Mouse (Mus musculus): ENCODE results near the gene Rec114.

Rec114 gene

GRCm38 (mm10) chr9:58743702-58744248 lies at the start of gene Rec114:
TSS of gene Rec114 (minus strand) at chr9:58743964.
- no peak for DNase-seq (ENCODE audit: low read depth)

- no peak for DNase-seq (ENCODE audit: low read depth)
These were observed 45.7 kb upstream of the Rec114 start for GRCm38 (mm10) chr9:58789476-58789875.

GRCm38 (mm10) chr9:58775363-58775762 lies 31.6 kb upstream of the Rec114 start:
- DNase-seq (ENCODE audit: low read depth), result no peak

DNA sequence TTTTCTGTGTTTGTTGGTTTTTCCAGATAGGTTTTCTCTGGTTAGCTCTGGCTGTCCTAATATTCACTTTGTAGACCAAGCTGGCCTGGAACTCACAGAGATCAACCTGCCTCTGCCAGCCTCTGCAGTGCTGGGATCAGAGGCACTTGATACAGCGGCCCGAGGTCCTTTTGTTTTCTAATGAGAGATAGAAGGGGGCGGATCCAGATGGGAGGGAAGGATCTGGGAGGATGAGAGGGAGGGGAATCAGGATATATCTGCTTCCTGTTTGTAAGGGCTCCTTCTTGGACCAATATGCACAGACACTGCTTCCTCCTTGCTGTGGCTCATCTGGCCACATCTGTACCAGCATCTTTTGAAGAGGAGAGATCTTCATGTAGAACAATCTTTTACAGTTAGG lies 31.0 kb upstream of the Rec114 start:
- DNase-seq (ENCODE audit: low read depth), result no peak

DNA sequence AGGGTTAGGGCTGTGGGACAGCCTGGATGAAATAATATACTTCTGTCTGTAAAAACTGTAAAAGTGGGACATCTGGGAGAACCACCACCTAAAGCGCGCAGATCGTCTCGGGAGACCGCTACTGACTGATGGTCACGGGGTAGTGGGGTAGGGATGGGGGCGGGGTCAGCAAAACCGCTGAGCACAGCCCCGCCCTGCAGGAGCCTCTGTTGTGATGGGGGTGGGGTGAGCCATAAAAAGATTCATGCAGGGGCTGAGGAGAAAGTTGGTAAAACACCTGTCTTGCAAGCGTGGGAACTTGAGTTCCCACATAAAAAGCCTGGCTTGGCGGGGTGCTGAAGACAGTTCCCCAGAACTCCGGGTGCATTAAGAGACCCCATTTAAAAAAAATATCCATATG lies 26.2 kb upstream of the Rec114 start:
- no peak for DNase-seq (ENCODE audit: low read depth)

DNA sequence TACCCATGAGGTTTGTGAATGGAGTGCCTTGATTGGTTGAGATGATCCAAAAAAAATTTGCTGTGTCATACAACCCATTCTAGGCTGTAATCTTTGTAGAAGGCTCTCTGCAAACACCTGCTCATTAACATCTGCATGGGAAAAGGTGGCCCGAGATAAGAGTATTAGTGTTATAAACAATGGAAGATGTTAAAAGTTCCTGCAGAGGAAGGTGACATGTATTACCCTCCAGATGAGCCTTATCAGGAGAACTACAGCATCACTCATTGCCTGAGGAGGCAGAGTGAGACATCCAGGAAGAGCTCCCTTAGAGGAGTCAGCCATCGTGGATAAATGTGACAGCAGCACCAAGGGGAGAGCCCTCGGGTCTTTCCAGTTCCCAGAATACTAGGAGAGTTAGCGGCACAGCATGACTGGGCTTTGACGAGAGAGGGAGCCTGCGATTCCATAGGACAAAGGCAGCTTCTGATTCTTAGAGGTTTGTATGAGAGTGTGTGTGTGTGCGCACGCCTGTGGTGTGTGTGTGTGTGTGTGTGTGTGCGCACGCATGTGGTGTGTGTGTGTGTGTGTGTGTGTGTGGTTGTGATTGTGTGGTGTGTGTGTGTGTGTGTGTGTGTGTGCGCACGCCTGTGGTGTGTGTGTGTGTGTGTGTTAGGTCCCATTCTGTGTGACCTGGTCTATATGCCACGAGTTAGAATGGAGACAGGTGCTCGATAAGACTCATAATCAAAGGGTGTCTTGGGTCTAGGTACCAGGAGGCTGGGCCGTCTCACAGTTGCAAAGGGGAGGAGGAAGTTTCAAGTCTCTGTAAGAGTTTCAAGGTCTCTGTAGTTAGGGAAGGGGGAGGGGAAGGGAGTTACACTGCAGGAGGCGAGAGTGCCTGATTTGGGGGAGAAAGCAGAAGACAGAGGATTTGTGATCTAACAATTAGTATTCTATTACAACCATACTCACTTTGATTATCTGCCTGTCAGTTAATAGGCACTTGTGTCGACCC lies 23.5 kb upstream of the Rec114 start:
- no peak for DNase-seq (ENCODE audit: low read depth)

DNA sequence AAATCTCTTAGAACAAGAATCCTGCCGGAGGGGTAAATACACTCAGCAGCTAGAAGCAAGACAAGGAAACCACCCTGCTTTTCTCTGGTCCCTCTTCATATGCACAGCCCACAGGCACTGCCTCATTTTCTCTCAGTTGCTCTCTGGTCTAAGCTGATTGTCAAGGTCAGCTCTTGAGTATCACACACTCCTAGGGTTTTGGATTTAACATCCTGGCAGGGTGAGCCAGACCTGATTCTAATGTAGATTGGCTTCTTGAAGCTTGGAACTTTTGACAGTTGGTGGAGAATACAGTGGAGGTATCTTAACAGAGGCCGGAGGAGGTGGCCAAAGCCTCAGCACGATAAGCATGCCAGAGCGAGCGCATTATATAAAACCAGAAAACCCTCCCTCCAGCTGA lies 20.6 kb upstream of the Rec114 start:
- DNase-seq (ENCODE audit: low read depth), result no peak

DNA sequence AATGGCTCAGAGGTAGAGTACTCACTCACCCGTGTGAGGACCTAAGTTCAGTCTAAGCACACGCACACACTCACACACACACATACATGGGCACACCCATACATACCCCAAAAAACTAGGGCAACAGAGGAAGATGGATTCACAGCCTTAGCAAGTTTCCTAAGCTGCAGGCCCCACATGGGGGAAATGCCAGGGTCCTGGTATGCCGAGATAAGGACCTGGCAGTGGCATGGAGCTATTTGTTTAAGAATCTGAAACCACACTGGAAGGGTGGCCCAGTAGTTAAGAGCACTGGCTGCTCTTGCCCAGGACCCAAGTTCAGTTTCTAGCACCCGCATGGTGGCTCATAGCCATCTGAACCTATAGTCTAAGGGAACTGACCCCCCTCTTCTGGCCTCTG lies 19.4 kb upstream of the Rec114 start:
- DNase-seq (ENCODE audit: low read depth), result no peak

- DNase-seq (ENCODE audit: low read depth), result no peak
These were observed 18.3 kb upstream of the Rec114 start for GRCm38 (mm10) chr9:58762086-58762485.

- DNase-seq (ENCODE audit: low read depth), result no peak
These were observed 15.0 kb upstream of the Rec114 start for GRCm38 (mm10) chr9:58758754-58759153.

DNA sequence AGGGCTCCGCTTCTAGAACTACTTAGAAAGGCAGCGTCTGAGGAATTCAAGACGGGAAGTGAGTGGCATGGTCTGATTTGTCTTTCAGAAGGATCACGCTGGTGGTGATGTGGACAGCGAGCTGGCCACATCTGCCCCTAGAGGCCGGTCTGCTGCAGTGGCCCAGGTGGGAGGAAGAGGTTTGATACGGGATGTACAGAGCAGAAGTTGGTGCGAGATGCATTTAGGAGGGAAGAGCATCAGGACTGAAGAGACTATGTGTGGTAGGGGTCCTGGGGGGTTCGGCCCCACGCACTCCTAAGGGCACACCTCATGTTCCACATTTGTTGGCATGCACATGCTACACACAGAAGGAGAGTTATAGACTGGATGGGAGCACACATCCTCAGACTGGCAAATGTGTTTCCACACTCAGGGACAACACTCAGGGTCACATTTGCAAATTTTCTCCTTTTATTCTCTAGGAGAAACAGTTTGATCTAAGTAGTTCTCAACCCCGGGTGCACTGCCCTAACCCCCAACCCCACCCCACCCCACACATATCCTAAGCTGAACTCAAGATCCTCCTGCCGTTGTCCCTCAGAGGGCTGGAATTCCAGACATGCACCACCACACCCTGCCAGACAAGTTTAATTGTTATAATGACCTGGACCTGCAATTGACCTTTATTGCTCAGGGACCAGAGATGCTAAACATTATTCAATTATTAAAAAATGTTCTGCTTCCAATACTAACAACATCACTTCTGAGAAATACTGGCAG lies 12.8 kb upstream of the Rec114 start:
- no peak for DNase-seq (ENCODE audit: low read depth)

DNA sequence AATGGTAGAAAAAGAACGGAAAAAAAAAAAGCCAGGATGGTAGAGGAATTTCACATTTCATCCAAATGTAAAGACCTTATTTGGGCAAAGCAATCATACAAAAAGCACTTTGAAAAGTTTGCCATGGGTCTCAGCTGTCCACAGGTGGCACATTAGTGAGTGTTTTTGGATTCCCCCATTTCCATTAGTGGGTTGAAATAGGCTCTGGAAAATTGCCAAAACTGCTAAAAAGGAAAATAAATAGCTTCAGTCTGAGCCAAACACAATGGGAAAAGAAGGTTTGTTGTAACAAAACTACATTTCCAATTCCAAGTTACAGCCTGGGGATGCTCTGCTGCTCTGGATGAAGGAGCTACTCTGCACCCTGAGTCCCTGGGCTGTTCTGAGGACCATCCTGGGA lies 9.8 kb upstream of the Rec114 start:
- DNase-seq (ENCODE audit: low read depth), result no peak

GRCm38 (mm10) chr9:58748142-58748541 lies 4.4 kb upstream of the Rec114 start:
- DNase-seq (ENCODE audit: low read depth), result no peak

DNA sequence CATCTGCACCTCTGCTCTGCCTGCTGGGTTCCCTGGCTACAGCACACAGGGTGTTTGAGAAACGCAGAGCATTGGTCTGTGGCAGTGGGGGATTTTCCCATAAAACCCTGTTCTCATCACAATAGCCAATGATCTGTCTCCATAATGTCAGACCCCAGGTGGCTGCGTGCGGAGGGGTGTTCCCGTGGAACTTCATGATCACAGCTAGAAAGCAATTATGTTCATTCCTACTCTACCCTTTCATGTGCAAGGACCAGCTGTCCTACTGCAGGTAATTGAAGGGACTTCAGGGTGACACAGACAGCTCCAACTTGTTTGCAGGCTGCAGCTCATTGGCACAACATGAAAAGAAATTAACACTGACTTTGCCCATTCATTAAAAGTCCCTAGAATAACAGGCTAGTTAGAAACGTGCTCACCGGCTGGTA lies 3.6 kb upstream of the Rec114 start:
- DNase-seq (ENCODE audit: low read depth), result no peak

DNA sequence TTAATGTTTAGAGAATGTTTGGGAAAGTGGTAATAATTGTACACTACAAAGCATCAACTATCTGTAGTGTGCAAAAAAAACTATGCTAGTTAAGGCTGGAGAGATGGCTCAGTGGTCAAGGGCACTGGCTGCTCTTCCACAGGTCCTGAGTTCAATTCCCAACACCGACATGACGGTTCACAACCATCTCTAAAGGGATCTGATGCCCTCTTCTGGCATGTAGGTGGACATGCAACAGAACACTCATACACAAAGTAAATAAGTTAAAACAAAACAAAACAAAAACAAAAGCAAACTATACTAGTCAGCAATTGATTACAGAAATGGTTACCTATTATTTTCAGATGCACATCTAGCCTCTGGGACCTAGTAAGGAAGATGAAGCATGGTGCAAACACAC lies 1.1 kb downstream of the Rec114 start:
- no peak for DNase-seq (ENCODE audit: low read depth)

- no peak for DNase-seq (ENCODE audit: low read depth)
These were observed 2.4 kb downstream of the Rec114 start for GRCm38 (mm10) chr9:58741369-58741768.

DNA sequence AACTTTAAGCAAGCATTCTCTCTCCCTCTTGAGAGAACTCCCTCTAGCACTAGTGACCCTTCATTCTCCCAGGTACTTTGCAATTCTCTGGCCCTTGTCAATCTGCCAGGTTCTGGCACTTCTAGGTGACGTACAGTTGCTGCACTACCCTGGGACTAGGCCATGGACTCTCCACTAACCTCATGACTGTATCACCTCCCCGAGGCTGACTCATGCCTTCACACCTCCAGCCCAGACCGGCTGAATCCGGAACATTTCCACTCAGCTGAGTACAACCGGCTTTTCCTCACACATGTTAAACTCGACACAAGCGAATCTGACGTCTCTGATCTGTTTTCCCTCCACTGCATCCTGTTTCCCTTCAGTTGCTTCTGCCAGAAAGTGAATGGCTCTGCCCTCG lies 4.0 kb downstream of the Rec114 start:
- DNase-seq (ENCODE audit: low read depth), result no peak

- DNase-seq (ENCODE audit: low read depth), result no peak
These were observed 20.6 kb downstream of the Rec114 start for GRCm38 (mm10) chr9:58723165-58723564.

DNA sequence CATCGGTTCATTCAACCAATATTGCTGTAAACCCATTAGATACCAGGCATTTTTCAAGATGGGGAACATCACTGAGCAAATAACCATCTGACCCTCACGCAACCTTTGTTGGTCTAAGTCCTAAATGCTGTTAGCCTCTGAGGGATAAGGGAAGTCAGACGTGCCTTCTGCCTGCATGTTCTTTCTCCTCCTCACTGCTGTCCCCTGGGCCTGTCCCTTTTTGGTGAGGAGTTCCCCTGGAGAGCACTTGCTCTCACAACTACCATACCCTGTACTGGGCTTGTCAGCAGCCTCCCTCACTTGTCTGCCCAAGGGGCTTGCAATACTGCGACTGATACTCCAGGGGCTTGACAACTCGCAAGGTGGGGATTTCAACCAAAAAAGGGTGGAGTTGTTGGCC lies 21.6 kb downstream of the Rec114 start:
- no peak for DNase-seq (ENCODE audit: low read depth)

DNA sequence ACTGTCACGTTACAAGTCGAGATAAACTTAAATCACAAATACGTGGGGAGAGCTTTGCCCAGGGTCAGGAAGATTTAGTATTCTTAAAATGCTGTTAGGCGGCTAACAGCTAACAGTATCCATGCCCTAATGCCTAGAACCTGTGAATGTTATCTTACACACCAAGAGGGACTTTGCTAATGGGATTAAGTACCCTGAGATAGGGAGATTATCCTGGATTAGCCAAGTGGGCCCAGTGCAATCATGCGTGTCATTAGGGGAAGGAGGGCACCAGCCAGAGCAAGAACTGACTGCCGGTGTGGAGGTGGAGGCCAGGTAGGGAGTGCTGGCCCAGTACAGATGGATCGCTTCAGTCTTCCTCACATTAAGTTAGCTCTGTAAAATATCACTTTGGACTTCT lies 22.7 kb downstream of the Rec114 start:
- DNase-seq (ENCODE audit: low read depth), result no peak

GRCm38 (mm10) chr9:58720167-58720566 lies 23.6 kb downstream of the Rec114 start:
- no peak for DNase-seq (ENCODE audit: low read depth)

DNA sequence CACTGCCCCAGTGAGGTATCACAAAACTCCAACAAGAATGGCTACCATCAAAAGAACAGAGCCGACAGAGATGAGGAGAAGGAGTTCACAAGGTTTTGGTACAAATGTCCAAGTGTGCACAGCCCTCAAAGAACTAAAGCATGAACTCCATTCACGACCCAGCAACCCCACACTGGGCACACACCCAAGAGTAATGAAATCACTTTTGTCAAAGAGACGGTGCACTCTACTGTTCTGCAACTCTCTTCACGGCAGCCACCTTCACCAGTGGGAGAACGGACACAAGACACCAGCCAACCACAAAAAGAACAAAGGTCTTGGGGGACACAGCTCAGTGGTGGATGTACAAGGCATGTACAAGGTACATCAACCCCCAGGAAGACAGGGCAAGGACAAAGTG lies 24.3 kb downstream of the Rec114 start:
- no peak for DNase-seq (ENCODE audit: low read depth)

DNA sequence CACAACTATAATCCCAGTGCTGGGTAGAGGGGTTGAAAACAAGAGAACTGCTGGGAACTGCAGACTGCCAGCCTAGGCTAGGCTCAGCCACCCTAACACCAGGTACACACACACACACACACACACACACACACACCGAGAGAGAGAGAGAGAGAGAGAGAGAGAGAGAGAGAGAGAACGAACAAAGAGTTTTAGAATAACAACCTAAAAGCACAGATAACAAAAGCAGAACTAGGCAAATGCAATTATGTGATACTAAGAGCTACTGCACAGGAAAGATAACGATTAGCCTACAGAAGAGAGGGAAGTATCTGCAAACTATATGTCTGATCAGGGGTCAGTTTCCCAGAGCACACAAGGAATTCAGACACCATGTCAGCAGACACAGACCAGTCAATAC lies 24.8 kb downstream of the Rec114 start:
- DNase-seq (ENCODE audit: low read depth), result no peak
